In the genomic region with DNA sequence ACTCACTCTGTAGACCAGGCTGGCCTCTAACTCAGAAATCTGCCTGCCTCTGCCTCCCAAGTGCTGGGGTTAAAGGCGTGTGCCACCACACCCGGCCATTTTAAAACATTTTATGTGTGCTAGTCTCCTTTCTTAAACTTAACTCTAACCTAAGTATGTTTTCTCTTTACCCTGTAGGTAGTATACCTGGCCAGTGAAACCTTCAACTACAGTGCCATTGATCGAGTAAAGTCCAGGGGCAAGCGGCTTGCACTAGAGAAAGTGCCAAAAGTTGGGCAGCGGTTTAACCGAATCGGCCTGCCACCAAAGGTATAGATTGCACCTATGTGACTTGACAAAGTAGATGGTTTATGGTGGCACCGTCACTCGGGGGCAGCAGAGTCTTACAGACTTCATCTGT, we compare ENCODE assay signal across 1 mouse cellular context.
TF ChIP-seq lines count a peak whose summit lies in the region.

No protein-coding gene starts in this region.

TF ChIP-seq in MEL, 35 proteins besides CTCF, POLR2A, EP300 and RAD21:
- TF ChIP-seq GATA1 (IDR thresholded peaks at IDR 0.05; ENCODE audit: low read depth, low read length) (no peak), SMC3 (IDR thresholded peaks at IDR 0.05; ENCODE audit: low read depth, low read length) (no peak), MAZ (IDR thresholded peaks at IDR 0.05; ENCODE audit: low read depth, low read length) (no peak), USF1 (IDR thresholded peaks at IDR 0.05; ENCODE audit: low read depth, low read length) (no peak), ZC3H11A (IDR thresholded peaks at IDR 0.05; ENCODE audit: low read depth, low read length) (no peak), MEF2A (IDR thresholded peaks at IDR 0.05; ENCODE audit: extremely low read depth, insufficient replicate concordance, low read depth, low read length, poor library complexity, severe bottlenecking) (no peak), POLR2AphosphoS2 (IDR thresholded peaks at IDR 0.05; ENCODE audit: low read length) (no peak), MYB (IDR thresholded peaks at IDR 0.05; ENCODE audit: low read depth, low read length) (no peak), TAL1 (IDR thresholded peaks at IDR 0.05; ENCODE audit: low read length) (no peak), ZKSCAN1 (IDR thresholded peaks at IDR 0.05; ENCODE audit: low read depth, low read length) (no peak), UBTF (IDR thresholded peaks at IDR 0.05; ENCODE audit: borderline replicate concordance, insufficient read depth, low read depth, low read length) (no peak), NELFE (IDR thresholded peaks at IDR 0.05; ENCODE audit: low read depth, low read length) (no peak), MAFK (IDR thresholded peaks at IDR 0.05; ENCODE audit: borderline replicate concordance, low read depth, low read length) (no peak), MYC (IDR thresholded peaks at IDR 0.05; ENCODE audit: low read depth, low read length) (no peak), HCFC1 (IDR thresholded peaks at IDR 0.05; ENCODE audit: low read depth, low read length) (no peak), ZMIZ1 (IDR thresholded peaks at IDR 0.05; ENCODE audit: low read depth, low read length) (no peak), GABPA (IDR thresholded peaks at IDR 0.05; ENCODE audit: low read depth, low read length) (no peak), ELF1 (IDR thresholded peaks at IDR 0.05; ENCODE audit: low read depth, low read length) (no peak), MAX (IDR thresholded peaks at IDR 0.05; ENCODE audit: low read length) (no peak)
TF ChIP-seq in MEL: peak in this region for 0.
